Mouse (Mus musculus): ENCODE data around the gene Kctd12b.

DNA sequence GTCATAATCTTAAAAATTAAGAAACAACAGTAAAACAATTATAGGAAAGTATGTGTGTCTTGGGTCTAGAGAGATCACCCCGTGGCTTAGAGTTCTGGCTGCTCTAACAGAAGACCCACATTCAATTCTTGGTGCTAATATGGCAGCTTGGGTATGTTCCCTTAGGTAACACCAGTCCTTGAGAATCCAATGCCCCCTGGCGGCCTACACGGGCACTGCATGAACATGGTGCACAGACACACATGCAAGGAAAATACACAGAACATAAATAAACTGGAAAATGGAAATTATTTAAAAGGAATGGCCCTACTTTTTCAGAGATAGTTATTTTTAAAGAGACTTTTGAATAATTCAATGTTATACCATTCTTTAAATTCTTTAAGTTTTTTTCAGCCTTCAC, 55.6 kb downstream of the Kctd12b start:
- no peak for TF ChIP-seq CTCF (IDR thresholded peaks at IDR 0.05; ENCODE audit: borderline replicate concordance, control insufficient read depth, extremely low read depth, insufficient read depth, low read length, poor library complexity)
- no peak for TF ChIP-seq POLR2A (IDR thresholded peaks at IDR 0.05; ENCODE audit: control insufficient read depth, extremely low read depth, insufficient read depth, low read length, poor library complexity)

Measured in thymus, adult 2 months (tissue).